Mouse (Mus musculus) neural tube, embryonic 10.5 days (tissue): ENCODE results near the gene Sult4a1.

Experiments
- DNase-seq: peaks from one replicate; pipeline ENCODE4 v3.0.0-alpha.2; 2017; ENCODE audit warnings: low spot score; ENCODE audit errors: extremely low spot score

Gene Sult4a1

GRCm38 (mm10) chr15:84045562-84045961 lies 60.0 kb downstream of the Sult4a1 start:
- DNase-seq = no peak

GRCm38 (mm10) chr15:84037067-84037466 lies 68.5 kb downstream of the Sult4a1 start:
- DNase-seq = no peak
